Mouse (Mus musculus) liver, postnatal 0 days (tissue): ENCODE data around the gene Psenen.

Source experiments
- CTCF ChIP-seq: sonication (generic); IDR thresholded peaks from 2 replicates; pipeline ENCODE4 v1.5.1; 2016; ENCODE audit warnings: antibody characterized with exemption, low read depth
- EP300 ChIP-seq: IDR thresholded peaks from 2 replicates; pipeline ENCODE4 v1.6.1; 2016; ENCODE audit warnings: antibody characterized with exemption, low read depth, mild to moderate bottlenecking

GRCm38 (mm10) chr7:30531291-30531815, 32.1 kb downstream of the Psenen start:
- TF ChIP-seq EP300 = no peak
- no peak for TF ChIP-seq CTCF
